Mouse (Mus musculus) G1E (cell line): Measurements from ENCODE around the gene Fosl1. TPM values are rescaled to one million over a fixed set of nuclear protein-coding genes. Genes with fewer than 3 reads are reported as not detected.

Experiments used
- ATAC-seq: 2 replicates; pipeline ENCODE4 v1.8.0; 2016; ENCODE audit warnings: mild to moderate bottlenecking; ENCODE audit not compliant: insufficient number of reproducible peaks, poor library complexity, low FRiP score, severe bottlenecking; ENCODE audit errors: extremely low read depth
- DNase-seq: peaks from one replicate; pipeline ENCODE4 v3.0.0; 2012; ENCODE audit warnings: low spot score
- H3K27me3 ChIP-seq: 2 replicates; pipeline ENCODE4 v1.6.1; 2012; ENCODE audit warnings: mild to moderate bottlenecking, low read length, inconsistent platforms; ENCODE audit not compliant: insufficient read depth
- H3K36me3 ChIP-seq: replicated peaks from 2 replicates; pipeline ENCODE3; 2012; ENCODE audit warnings: mild to moderate bottlenecking, inconsistent platforms
- H3K4me1 ChIP-seq: 2 replicates; pipeline ENCODE4 v1.6.1; 2012; ENCODE audit warnings: low read depth, low read length, inconsistent platforms, mixed read lengths; ENCODE audit not compliant: insufficient read depth
- H3K4me3 ChIP-seq: 2 replicates; pipeline ENCODE4 v1.5.1; 2012; ENCODE audit warnings: low read depth, mild to moderate bottlenecking, inconsistent platforms, low read length, moderate library complexity, mixed read lengths
- H3K9me3 ChIP-seq: replicated peaks from 2 replicates; pipeline ENCODE4 v1.6.1; 2012; ENCODE audit warnings: inconsistent platforms
- CTCF ChIP-seq: IDR thresholded peaks from 2 replicates; pipeline ENCODE4 v1.5.1; 2012; ENCODE audit warnings: low read depth, low read length, inconsistent platforms, mixed read lengths
- GATA1 ChIP-seq: IDR thresholded peaks from 2 replicates; pipeline ENCODE4 v1.6.1; 2012; ENCODE audit warnings: borderline replicate concordance, low read length, inconsistent platforms, mixed read lengths
- GATA2 ChIP-seq: IDR thresholded peaks from 2 replicates; pipeline ENCODE4 v1.6.1; 2012; ENCODE audit warnings: low read depth, low read length, inconsistent platforms, borderline replicate concordance
- POLR2AphosphoS5 ChIP-seq: IDR thresholded peaks from 2 replicates; pipeline ENCODE4 v1.6.1; 2012; ENCODE audit warnings: low read depth, low read length, inconsistent platforms; ENCODE audit not compliant: insufficient replicate concordance
- TAL1 ChIP-seq: conservative IDR thresholded peaks from 2 replicates; pipeline ENCODE4 v1.6.1; 2012; ENCODE audit warnings: low read depth, low read length, inconsistent platforms, mixed read lengths
- polyA plus RNA-seq: library from polyadenylated mRNA; stranded (reverse); fragments of >175 nt; gene quantifications from 2 replicates; pipeline ENCODE4 v1.2.3, GENCODE M21; 2012
- total RNA-seq, 2 experiments: library from RNA; stranded (forward) in 1 of 2; stranded (reverse) in 1 of 2; fragments of 200-1000 nt in 1 of 2; fragments of >200 nt in 1 of 2; fragmentation: Nextera tagmentation in 1 of 2; gene quantifications; 2 replicates each; pipeline ENCODE4 v1.2.3; 2014 to 2017

The Fosl1 gene
- total and polyA plus RNA-seq, 3 experiments, result 0.90 to 3.4 (median 1.9) TPM

DNA sequence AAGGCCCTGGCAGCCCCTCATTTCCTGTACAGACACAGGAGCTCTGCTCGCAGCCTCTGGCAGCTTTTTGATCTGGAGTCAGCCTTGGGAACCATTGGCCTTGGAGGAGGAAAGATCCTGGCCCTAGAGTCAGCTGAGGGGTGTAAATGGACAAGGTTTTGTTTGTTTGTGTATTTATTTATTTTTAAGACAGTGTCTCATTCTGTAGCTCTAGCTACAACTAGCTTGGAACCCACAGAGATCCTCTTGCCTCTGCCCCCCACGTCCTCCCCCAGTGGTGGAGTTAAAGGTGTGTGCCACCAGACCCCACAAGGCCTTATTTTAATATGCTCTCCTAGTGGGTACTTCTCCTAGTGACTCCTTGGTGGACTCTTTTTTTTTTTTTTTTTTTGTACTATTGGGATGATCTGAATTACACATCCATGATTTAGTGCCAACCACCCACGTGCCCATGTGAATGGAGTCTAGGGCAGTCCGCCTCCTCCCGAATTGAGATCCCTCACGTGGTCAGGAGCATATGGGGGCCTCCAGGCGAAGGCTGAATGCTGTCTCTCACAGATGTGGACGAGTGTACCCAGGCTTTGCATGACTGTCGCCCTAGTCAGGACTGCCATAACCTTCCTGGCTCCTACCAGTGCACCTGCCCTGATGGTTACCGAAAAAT lies 29.8 kb downstream of the Fosl1 start:
- Histone ChIP-seq H3K4me3 (no peak overlapping the region), H3K27me3 (peaks cover 56% of the 10 kb centered on the region), H3K4me1 (peaks cover 16% of the 10 kb centered on the region), H3K36me3 (peaks cover 9% of the 10 kb centered on the region), H3K9me3 (no peaks in the 10 kb centered on the region)
- ATAC-seq (no peak), DNase-seq (no peak)
- TF ChIP-seq GATA1 (no peak), CTCF (no peak), TAL1 (no peak), GATA2 (no peak), POLR2AphosphoS5 (no peak)

DNA sequence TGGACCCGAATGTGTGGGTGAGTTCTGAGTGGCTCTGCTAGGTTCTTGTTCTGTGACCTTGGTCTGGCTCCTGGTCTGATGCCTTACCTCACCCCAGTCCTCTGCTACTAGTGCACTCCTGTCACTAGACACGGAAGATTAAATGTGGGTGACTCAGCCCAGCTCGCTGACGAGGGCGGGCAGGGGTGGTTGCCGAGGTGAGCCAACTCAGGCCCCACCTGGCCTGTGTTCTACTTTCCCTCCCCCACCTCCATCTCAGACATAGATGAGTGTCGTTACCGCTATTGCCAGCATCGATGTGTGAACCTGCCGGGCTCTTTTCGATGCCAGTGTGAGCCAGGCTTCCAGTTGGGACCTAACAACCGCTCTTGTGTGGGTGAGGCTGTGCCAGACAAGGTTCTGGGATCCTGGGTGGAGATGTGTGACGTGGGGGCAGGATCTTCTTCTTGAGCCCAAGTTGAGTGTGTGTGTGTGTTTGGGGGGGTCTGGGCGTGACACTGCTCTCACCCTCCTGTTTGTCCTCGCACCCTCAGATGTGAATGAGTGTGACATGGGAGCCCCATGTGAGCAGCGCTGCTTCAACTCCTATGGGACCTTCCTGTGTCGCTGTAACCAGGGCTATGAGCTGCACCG lies 30.4 kb downstream of the Fosl1 start:
- H3K27me3 ChIP-seq, result peaks cover 56% of the 10 kb centered on the region

DNA sequence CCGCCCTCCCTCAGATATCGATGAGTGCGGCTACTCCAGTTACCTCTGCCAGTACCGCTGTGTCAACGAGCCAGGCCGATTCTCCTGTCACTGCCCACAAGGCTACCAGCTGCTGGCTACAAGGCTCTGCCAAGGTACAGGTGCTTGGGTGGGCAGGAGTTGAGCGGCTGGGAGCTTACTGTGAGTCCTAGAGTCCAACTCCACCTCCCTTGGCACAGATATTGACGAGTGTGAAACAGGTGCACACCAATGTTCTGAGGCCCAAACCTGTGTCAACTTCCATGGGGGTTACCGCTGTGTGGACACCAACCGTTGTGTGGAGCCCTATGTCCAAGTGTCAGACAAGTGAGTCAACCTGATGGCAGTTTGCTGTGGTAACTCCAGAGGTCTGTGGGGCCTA lies 32.7 kb downstream of the Fosl1 start:
- ATAC-seq, result no peak
- Histone ChIP-seq H3K9me3 (no peaks in the 10 kb centered on the region), H3K27me3 (peaks cover 37% of the 10 kb centered on the region), H3K4me1 (peaks cover 17% of the 10 kb centered on the region), H3K36me3 (peaks cover 37% of the 10 kb centered on the region), H3K4me3 (no peak overlapping the region)
- TF ChIP-seq GATA1, result no peak
- TF ChIP-seq GATA2, result no peak
- TF ChIP-seq POLR2AphosphoS5, result no peak
- no peak for TF ChIP-seq CTCF
- TF ChIP-seq TAL1, result no peak
- DNase-seq, result no peak

More for the DNA sequence above, 30.4 kb downstream of the Fosl1 start:
- DNase-seq, result no peak
- peaks cover 15% of the 10 kb centered on the region for H3K36me3 ChIP-seq
- no peak overlapping the region for H3K4me3 ChIP-seq
- TF ChIP-seq GATA1 (no peak), TAL1 (no peak), POLR2AphosphoS5 (no peak)
- H3K4me1 ChIP-seq, result peaks cover 16% of the 10 kb centered on the region
- ATAC-seq, result no peak
- no peaks in the 10 kb centered on the region for H3K9me3 ChIP-seq

DNA sequence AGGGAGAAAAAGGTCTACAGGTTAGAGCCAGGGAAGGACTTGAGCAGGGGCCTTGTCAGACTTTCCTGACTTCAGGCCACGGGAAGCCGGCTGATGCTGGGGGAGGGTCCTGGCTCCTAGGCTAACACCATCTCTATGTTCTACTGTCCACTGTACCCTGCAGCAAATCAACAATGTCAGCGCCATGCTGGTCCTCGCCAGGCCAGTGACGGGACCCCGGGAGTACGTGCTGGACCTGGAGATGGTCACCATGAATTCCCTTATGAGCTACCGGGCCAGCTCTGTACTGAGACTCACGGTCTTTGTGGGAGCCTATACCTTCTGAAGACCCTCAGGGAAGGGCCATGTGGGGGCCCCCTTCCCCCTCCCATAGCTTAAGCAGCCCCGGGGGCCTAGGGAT lies 34.1 kb downstream of the Fosl1 start:
- Histone ChIP-seq H3K9me3 (no peaks in the 10 kb centered on the region), H3K4me3 (no peak overlapping the region), H3K4me1 (peaks cover 25% of the 10 kb centered on the region), H3K27me3 (peaks cover 24% of the 10 kb centered on the region), H3K36me3 (peaks cover 51% of the 10 kb centered on the region)
- no peak for TF ChIP-seq TAL1
- no peak for TF ChIP-seq CTCF
- TF ChIP-seq POLR2AphosphoS5, result no peak
- TF ChIP-seq GATA2, result no peak
- ATAC-seq, result no peak
- DNase-seq, result no peak

DNA sequence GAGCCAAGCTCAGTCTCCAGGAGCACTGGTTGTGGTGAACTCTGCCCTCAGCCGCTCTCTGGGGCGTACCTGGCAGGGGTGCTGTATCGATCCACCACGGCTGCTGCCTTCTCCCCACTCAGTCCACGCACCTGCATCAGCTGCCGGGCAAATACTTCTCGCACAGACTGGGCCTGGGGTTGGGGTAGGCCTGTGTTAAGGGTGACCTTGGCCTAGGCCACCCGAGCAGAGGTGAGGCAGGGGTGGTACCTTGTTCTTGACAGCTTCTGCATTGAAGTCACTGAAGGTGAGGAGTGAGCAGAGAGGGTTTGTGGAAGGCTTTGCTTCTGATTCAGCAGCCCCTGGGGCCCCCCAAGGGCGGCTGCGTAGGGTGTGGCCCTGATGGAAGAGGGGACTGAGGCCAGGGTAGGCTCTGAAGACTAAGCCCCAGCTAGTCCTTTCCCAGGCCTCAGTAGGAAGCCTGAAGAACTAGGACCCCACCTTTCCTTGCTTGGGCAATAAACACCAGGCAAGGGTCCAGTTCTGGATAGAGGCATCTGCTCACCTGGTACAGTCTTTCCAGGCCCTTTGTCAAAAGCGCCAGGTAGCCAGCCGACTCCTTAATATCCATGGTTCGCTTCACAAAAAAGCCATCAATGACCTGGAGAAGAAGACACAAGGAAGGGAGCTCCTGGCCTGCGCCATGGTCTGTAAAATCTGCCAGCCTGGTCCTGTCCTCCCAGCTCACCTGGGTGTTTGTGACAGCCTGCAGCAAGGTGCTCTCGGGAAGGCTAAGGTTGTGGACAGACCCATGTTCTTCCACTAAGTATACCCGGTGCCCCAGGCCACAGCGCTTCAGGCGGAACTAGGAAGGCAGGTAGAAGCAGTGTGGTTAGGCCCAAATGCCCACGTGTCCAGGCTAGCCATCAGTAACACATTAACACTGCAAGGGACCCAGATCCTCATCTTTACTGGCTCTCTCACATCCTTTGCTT lies 36.3 kb downstream of the Fosl1 start:
- no peaks in the 10 kb centered on the region for H3K9me3 ChIP-seq
- H3K4me3 ChIP-seq, result no peak overlapping the region
- H3K36me3 ChIP-seq, result peaks cover 59% of the 10 kb centered on the region
- H3K27me3 ChIP-seq, result peaks cover 9% of the 10 kb centered on the region
- DNase-seq (no peak), ATAC-seq (no peak)
- H3K4me1 ChIP-seq, result peaks cover 43% of the 10 kb centered on the region
- TF ChIP-seq POLR2AphosphoS5 (no peak), TAL1 (no peak), GATA2 (no peak), CTCF (no peak), GATA1 (no peak)

DNA sequence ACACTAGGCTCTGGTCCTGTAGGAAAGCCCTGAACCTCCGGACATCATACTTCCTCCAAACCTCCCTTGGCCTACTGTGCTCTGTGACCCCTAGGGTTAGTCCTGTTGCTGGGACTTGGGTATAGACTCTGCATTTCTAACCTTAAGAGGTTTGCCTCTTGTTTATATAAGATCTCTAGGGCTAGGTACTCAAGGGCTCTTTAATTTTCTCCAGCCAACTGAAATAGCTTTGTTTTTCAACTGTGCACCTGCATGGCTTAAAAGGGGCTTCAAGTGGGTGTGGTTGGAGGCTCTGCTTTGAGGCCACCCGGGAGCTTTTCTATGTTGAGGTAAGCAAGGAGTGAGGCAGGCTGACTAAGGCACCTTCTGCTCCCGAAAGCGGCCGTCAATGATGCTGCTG lies 37.1 kb downstream of the Fosl1 start:
- ATAC-seq (no peak), DNase-seq (no peak)
- H3K4me3 ChIP-seq, result no peak overlapping the region
- H3K9me3 ChIP-seq, result no peaks in the 10 kb centered on the region
- no peak for TF ChIP-seq GATA2
- TF ChIP-seq GATA1, result no peak
- no peak for TF ChIP-seq CTCF
- no peak for TF ChIP-seq TAL1
- H3K36me3 ChIP-seq, result peaks cover 59% of the 10 kb centered on the region
- H3K27me3 ChIP-seq, result peaks cover 4% of the 10 kb centered on the region; the same call in 1 of the 2 replicates
- peaks cover 51% of the 10 kb centered on the region for H3K4me1 ChIP-seq
